Mouse (Mus musculus) midbrain, postnatal 0 days (tissue): ENCODE measurements around the gene Pnma5. TPM values are rescaled to one million over a fixed set of nuclear protein-coding genes. Genes with fewer than 3 reads are reported as not detected.

Experiments used
- ATAC-seq: fragments of 200-750 bp; cut with Nextera tagmentation; 2 replicates; pipeline ENCODE4 v1.8.0; 2017; ENCODE audit warnings: moderate number of reproducible peaks, mild to moderate bottlenecking, moderate TSS enrichment, moderate library complexity; ENCODE audit not compliant: low FRiP score
- DNase-seq: peaks from one replicate; pipeline ENCODE4 v3.0.0-alpha.2; 2015; ENCODE audit warnings: low spot score
- H3K27ac ChIP-seq: fragments of 300-500 bp; sonication (generic); 2 replicates; pipeline ENCODE4 v1.5.1; 2014; ENCODE audit warnings: low read depth, mild to moderate bottlenecking, low read length, mixed read lengths
- H3K27me3 ChIP-seq: fragments of 300-500 bp; sonication (generic); 2 replicates; pipeline ENCODE4 v1.6.1; 2014; ENCODE audit warnings: low read length, control low read depth, mixed read lengths; ENCODE audit not compliant: insufficient read depth
- H3K36me3 ChIP-seq: fragments of 300-500 bp; sonication (generic); 2 replicates; pipeline ENCODE4 v1.6.1; 2014; ENCODE audit warnings: low read length, control low read depth, mixed read lengths; ENCODE audit not compliant: insufficient read depth
- H3K4me1 ChIP-seq: fragments of 300-500 bp; sonication (generic); 2 replicates; pipeline ENCODE4 v1.6.1; 2014; ENCODE audit warnings: mild to moderate bottlenecking, control low read depth, antibody characterized with exemption, low read length, mixed read lengths; ENCODE audit not compliant: insufficient read depth
- H3K4me2 ChIP-seq: fragments of 300-500 bp; sonication (generic); 2 replicates; pipeline ENCODE4 v1.6.1; 2014; ENCODE audit warnings: low read depth, mild to moderate bottlenecking, low read length, mixed read lengths; ENCODE audit not compliant: poor library complexity, severe bottlenecking
- H3K4me3 ChIP-seq: fragments of 300-500 bp; sonication (generic); 2 replicates; pipeline ENCODE4 v1.5.1; 2014; ENCODE audit warnings: low read depth, mild to moderate bottlenecking, low read length, moderate library complexity
- H3K9ac ChIP-seq: fragments of 300-500 bp; sonication (generic); replicated peaks from 2 replicates; pipeline ENCODE4 v1.6.1; 2014; ENCODE audit warnings: mild to moderate bottlenecking, low read length, moderate library complexity, mixed read lengths; ENCODE audit not compliant: poor library complexity, severe bottlenecking
- H3K9me3 ChIP-seq: fragments of 300-500 bp; sonication (generic); 2 replicates; pipeline ENCODE4 v1.6.1; 2016; ENCODE audit warnings: low read length, control low read depth
- CTCF ChIP-seq: IDR thresholded peaks from 2 replicates; pipeline ENCODE4 v1.5.1; 2016; ENCODE audit warnings: antibody characterized with exemption, mild to moderate bottlenecking
- WGBS: fragments of 180-500 bp; shearing (Covaris S2); extraction: QIAGEN DNeasy Blood & Tissue Kit; methylation state at CpG from one replicate; pipeline ENCODE4 v1.1.7; 2014; 5-methylcytosine and 5-hydroxymethylcytosine counted together
- microRNA counts: library from miRNA; unstranded; fragments of <30 nt; microRNA quantifications from one replicate; lab custom pipeline; 2015
- microRNA-seq: library from miRNA; unstranded; fragments of <30 nt; microRNA quantifications from one replicate; pipeline ENCODE4, GENCODE M21; 2016; ENCODE audit warnings: borderline number of aligned reads
- polyA plus RNA-seq: library from polyadenylated mRNA; unstranded; fragments of >200 nt; fragmentation: Nextera tagmentation; extraction: Ambion mirVana; gene quantifications from 2 replicates; pipeline ENCODE4 v1.2.1, GENCODE M21; 2015
- total RNA-seq: library from RNA; depleted of rRNA; stranded (reverse); fragments of >200 nt; gene quantifications from 2 replicates; pipeline ENCODE4 v1.2.3, GENCODE M21; 2014; rRNA removed

The Pnma5 gene
- total and polyA plus RNA-seq, 2 experiments from 2014 or later = 0.27 to 0.37 TPM

- H3K4me3 ChIP-seq = no peak overlapping the region
- WGBS = 83% methylated on average over 3 of the region's 3 CpGs
- 0 out of 2 replicates have a peak, but pooled peaks cover 5% of the 10 kb centered on the region for H3K27me3 ChIP-seq
- DNase-seq (no peak), ATAC-seq (no peak)
- no peak overlapping the region for H3K9ac ChIP-seq
- no peaks in the 10 kb centered on the region for H3K4me1 ChIP-seq
- TF ChIP-seq CTCF = no peak
- H3K9me3 ChIP-seq = no peaks in the 10 kb centered on the region
- no peaks in the 10 kb centered on the region for H3K36me3 ChIP-seq
- H3K4me2 ChIP-seq = no peak overlapping the region
- H3K27ac ChIP-seq = no peak overlapping the region
Observed at GRCm38 (mm10) chrX:72988431-72988830, 48.5 kb downstream of the Pnma5 start.

- Histone ChIP-seq H3K36me3 (no peaks in the 10 kb centered on the region), H3K9ac (no peak overlapping the region), H3K4me3 (peak overlapping the region; percentile 31), H3K27me3 (0 out of 2 replicates have a peak, but pooled peaks cover 5% of the 10 kb centered on the region), H3K4me1 (no peaks in the 10 kb centered on the region), H3K27ac (no peak overlapping the region), H3K9me3 (no peaks in the 10 kb centered on the region), H3K4me2 (peak overlapping the region; percentile 61)
- ATAC-seq (no peak), DNase-seq (no peak)
- WGBS = 26% methylated on average over 14 of the region's 14 CpGs
- TF ChIP-seq CTCF = no peak
Observed at GRCm38 (mm10) chrX:72987520-72987905, 49.4 kb downstream of the Pnma5 start.

GRCm38 (mm10) chrX:72986841-72987519, 49.9 kb downstream of the Pnma5 start, which contains the start of gene Zfp185:
Zfp185 (plus strand) TSS chrX:72987339.
- Histone ChIP-seq H3K9ac (no peak within 1 kb of the TSS), H3K4me1 (no peaks in the 10 kb centered on the region), H3K4me3 (peak within 1 kb of the TSS; percentile 31), H3K9me3 (no peaks in the 10 kb centered on the region), H3K36me3 (no peaks in the 10 kb centered on the region), H3K4me2 (peak within 1 kb of the TSS; percentile 61), H3K27ac (no peak within 1 kb of the TSS), H3K27me3 (0 out of 2 replicates have a peak, but pooled peaks cover 5% of the 10 kb centered on the region)
- peak; percentile 63 for ATAC-seq
- TF ChIP-seq CTCF = no peak
- DNase-seq = no peak
- 22% methylated on average over 35 of the region's 45 CpGs for WGBS

GRCm38 (mm10) chrX:72985607-72986006, 51.3 kb downstream of the Pnma5 start:
- no peak for ATAC-seq
- Histone ChIP-seq H3K27ac (no peak overlapping the region), H3K4me1 (no peaks in the 10 kb centered on the region), H3K4me2 (no peak overlapping the region), H3K9ac (no peak overlapping the region), H3K36me3 (no peaks in the 10 kb centered on the region), H3K4me3 (no peak overlapping the region), H3K9me3 (no peaks in the 10 kb centered on the region), H3K27me3 (0 out of 2 replicates have a peak, but pooled peaks cover 5% of the 10 kb centered on the region)
- no peak for TF ChIP-seq CTCF
- no peak for DNase-seq
- 94% methylated on average over 2 of the region's 2 CpGs for WGBS

MicroRNAs within 50 kb of the gene (microRNA counts, 519-probe panel; counts per million panel counts)
- 2,265 counts per million, percentile 66 among the panel's probes with 10 or more counts for microRNA mmu-miR-2137 (lab: Ali Mortazavi, UCI)

Small RNA genes within 50 kb of the gene (microRNA-seq; reads per million reads assigned to microRNA genes)
- 7.7 reads per million, percentile 17 among the genes with 10 or more reads in this experiment for gene Mir2137

Other genes with a start within 250 kb of the Pnma5 start
- gene Gabrq, start 211.9 kb downstream of the Pnma5 start, total RNA-seq = 9.9 and 10.3 TPM in 2 replicates
- gene Gabrq, start 211.9 kb downstream of the Pnma5 start, polyA plus RNA-seq = 4.6 and 4.9 TPM in 2 replicates
- 21.5 and 23.4 TPM in 2 replicates for gene Cetn2, start 118.7 kb downstream of the Pnma5 start, total RNA-seq
- gene Cetn2, start 118.7 kb downstream of the Pnma5 start, polyA plus RNA-seq = 63.7 and 67.0 TPM in 2 replicates
- gene Nsdhl, start 118.5 kb downstream of the Pnma5 start, total RNA-seq = 41.5 and 43.8 TPM in 2 replicates
- 42.6 and 45.4 TPM in 2 replicates for gene Nsdhl, start 118.5 kb downstream of the Pnma5 start, polyA plus RNA-seq
- 0.33 and 1.7 TPM in 2 replicates for gene Zfp185, start 49.8 kb downstream of the Pnma5 start, total RNA-seq
- 0.84 and 0.96 TPM in 2 replicates for gene Zfp185, start 49.8 kb downstream of the Pnma5 start, polyA plus RNA-seq
- gene Pnma3, start 27.7 kb upstream of the Pnma5 start, total RNA-seq = 17.1 and 18.4 TPM in 2 replicates
- 5.7 and 7.5 TPM in 2 replicates for gene Pnma3, start 27.7 kb upstream of the Pnma5 start, polyA plus RNA-seq
- not detected in 2 replicates for gene Xlr4a, start 45.4 kb upstream of the Pnma5 start, total RNA-seq
- 1.1 TPM in 1 of 2 replicates, not detected in the other for gene Xlr4a, start 45.4 kb upstream of the Pnma5 start, polyA plus RNA-seq
- 0.60 and 5.7 TPM in 2 replicates for gene Xlr3a, start 60.0 kb upstream of the Pnma5 start, total RNA-seq
- gene Xlr3a, start 60.0 kb upstream of the Pnma5 start, polyA plus RNA-seq = 3.4 and 4.7 TPM in 2 replicates
- gene Gm14685, start 79.9 kb upstream of the Pnma5 start, total RNA-seq = 0.66 and 2.8 TPM in 2 replicates
- 1.4 and 1.5 TPM in 2 replicates for gene Gm14685, start 79.9 kb upstream of the Pnma5 start, polyA plus RNA-seq
- not detected in 2 replicates for gene Xlr5b, start 111.7 kb upstream of the Pnma5 start, total RNA-seq
- not detected in 2 replicates for gene Xlr5b, start 111.7 kb upstream of the Pnma5 start, polyA plus RNA-seq
- gene DXBay18, start 112.3 kb upstream of the Pnma5 start, total RNA-seq = 1.1 and 2.8 TPM in 2 replicates
- gene DXBay18, start 112.3 kb upstream of the Pnma5 start, polyA plus RNA-seq = 1.3 and 1.4 TPM in 2 replicates
- gene Spin2d, start 139.9 kb upstream of the Pnma5 start, total RNA-seq = not detected in 2 replicates
- not detected in 2 replicates for gene Spin2d, start 139.9 kb upstream of the Pnma5 start, polyA plus RNA-seq
- 2.8 and 7.2 TPM in 2 replicates for gene Xlr3b, start 155.1 kb upstream of the Pnma5 start, total RNA-seq
- 6.8 and 13.9 TPM in 2 replicates for gene Xlr3b, start 155.1 kb upstream of the Pnma5 start, polyA plus RNA-seq
- gene Xlr4b, start 177.2 kb upstream of the Pnma5 start, total RNA-seq = not detected in 2 replicates
- 1.2 TPM in 1 of 2 replicates, not detected in the other for gene Xlr4b, start 177.2 kb upstream of the Pnma5 start, polyA plus RNA-seq
- 26.5 and 32.2 TPM in 2 replicates for gene F8a, start 191.2 kb upstream of the Pnma5 start, total RNA-seq
- gene F8a, start 191.2 kb upstream of the Pnma5 start, polyA plus RNA-seq = 33.7 and 36.3 TPM in 2 replicates
- not detected in 2 replicates for gene Xlr4c, start 206.0 kb upstream of the Pnma5 start, total RNA-seq
- 0.26 and 0.67 TPM in 2 replicates for gene Xlr4c, start 206.0 kb upstream of the Pnma5 start, polyA plus RNA-seq
- not detected in 2 replicates for gene Xlr3c, start 228.3 kb upstream of the Pnma5 start, total RNA-seq
- gene Xlr3c, start 228.3 kb upstream of the Pnma5 start, polyA plus RNA-seq = 0.12 and 0.15 TPM in 2 replicates